Mouse (Mus musculus): ENCODE results near the gene Tamm41. TPM values are rescaled to one million over a fixed set of nuclear protein-coding genes. Genes with fewer than 3 reads are reported as not detected.
A peak's percentile ranks its signal among the peaks of the same experiment; 100 is the strongest.

The Tamm41 gene
- total and polyA plus RNA-seq, 2 experiments, result 4.8 to 8.0 TPM

GRCm38 (mm10) chr6:114965396-114965795 lies 72.3 kb downstream of the Tamm41 start:
- no peak overlapping the region for H3K9ac ChIP-seq (ENCODE audit: low read depth, low read length)
- no peak for TF ChIP-seq CTCF (IDR thresholded peaks at IDR 0.05; ENCODE audit: low read depth, low read length)
- TF ChIP-seq POLR2A (IDR thresholded peaks at IDR 0.05; ENCODE audit: extremely low read depth, insufficient read depth, low read length), result no peak
- peaks cover 48% of the 10 kb centered on the region; the same call in 1 of the 2 replicates for H3K79me2 ChIP-seq (ENCODE audit: control insufficient read depth, insufficient read depth, low read length)
- no peaks in the 10 kb centered on the region for H3K27me3 ChIP-seq (ENCODE audit: control insufficient read depth, insufficient read depth, low read length)
- H3K27ac ChIP-seq (replicated peaks; ENCODE audit: insufficient read depth, low read depth, low read length), result no peak overlapping the region
- no peak overlapping the region for H3K4me3 ChIP-seq (ENCODE audit: insufficient read depth, low read depth, low read length)
- peaks cover 10% of the 10 kb centered on the region for H3K4me1 ChIP-seq (ENCODE audit: control insufficient read depth, insufficient read depth, low read length)
- WGBS, result 36% methylated on average over 8 of the region's 8 CpGs
- peak; percentile 81 for DNase-seq (ENCODE audit: extremely low read depth, low read depth, low spot score)
- H3K36me3 ChIP-seq (ENCODE audit: control insufficient read depth, insufficient read depth, low read length), result no peaks in the 10 kb centered on the region

DNA sequence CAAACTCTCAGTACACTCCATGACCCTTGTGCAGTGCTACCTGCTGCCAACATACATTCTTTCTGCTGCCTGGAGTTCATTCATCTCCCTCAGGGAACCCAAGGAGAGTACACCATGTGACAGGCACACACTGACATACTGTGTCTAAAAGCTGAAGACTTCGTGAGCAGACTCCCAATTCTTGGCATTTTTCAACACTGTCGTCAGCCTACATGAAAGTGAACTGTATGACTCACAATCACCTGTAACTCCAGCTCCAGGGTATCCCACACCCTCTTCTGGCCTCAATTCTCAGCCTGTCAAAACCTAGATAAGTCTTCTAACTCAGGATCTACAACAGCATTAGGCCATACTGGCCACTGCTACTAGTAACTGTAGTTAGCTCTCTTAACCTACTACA lies 73.4 kb downstream of the Tamm41 start:
- Histone ChIP-seq H3K4me3 (ENCODE audit: insufficient read depth, low read depth, low read length) (no peak overlapping the region), H3K79me2 (ENCODE audit: control insufficient read depth, insufficient read depth, low read length) (peaks cover 59% of the 10 kb centered on the region; the same call in 1 of the 2 replicates), H3K27me3 (ENCODE audit: control insufficient read depth, insufficient read depth, low read length) (no peaks in the 10 kb centered on the region), H3K4me1 (ENCODE audit: control insufficient read depth, insufficient read depth, low read length) (peaks cover 10% of the 10 kb centered on the region), H3K9ac (ENCODE audit: low read depth, low read length) (no peak overlapping the region), H3K36me3 (ENCODE audit: control insufficient read depth, insufficient read depth, low read length) (no peaks in the 10 kb centered on the region), H3K27ac (replicated peaks; ENCODE audit: insufficient read depth, low read depth, low read length) (no peak overlapping the region)
- no peak for DNase-seq (ENCODE audit: extremely low read depth, low read depth, low spot score)
- TF ChIP-seq POLR2A (IDR thresholded peaks at IDR 0.05; ENCODE audit: extremely low read depth, insufficient read depth, low read length), result no peak
- TF ChIP-seq CTCF (IDR thresholded peaks at IDR 0.05; ENCODE audit: low read depth, low read length), result no peak
- 74% methylated on average over 2 of the region's 2 CpGs for WGBS

DNA sequence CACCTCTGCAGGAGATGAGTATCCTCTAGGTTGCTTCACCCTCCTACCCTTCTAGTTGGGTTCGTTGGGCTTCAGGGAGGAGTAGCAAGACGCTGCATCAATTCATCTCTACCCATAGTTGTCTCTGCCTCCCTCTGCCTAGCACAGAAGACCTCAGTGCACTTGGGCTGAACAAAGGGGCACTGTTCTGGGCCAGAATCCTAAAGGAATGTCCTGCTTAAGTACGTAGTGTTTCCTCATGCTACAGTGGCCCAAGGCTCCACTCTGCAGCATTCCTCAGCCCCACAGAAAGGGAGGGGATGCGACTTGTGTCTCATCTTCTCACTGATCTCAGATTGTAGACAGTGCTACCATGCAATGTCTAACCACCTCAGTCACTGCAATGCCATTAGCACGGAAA lies 74.0 kb downstream of the Tamm41 start:
- H3K27me3 ChIP-seq (ENCODE audit: control insufficient read depth, insufficient read depth, low read length), result no peaks in the 10 kb centered on the region
- TF ChIP-seq POLR2A (IDR thresholded peaks at IDR 0.05; ENCODE audit: extremely low read depth, insufficient read depth, low read length) (no peak), CTCF (IDR thresholded peaks at IDR 0.05; ENCODE audit: low read depth, low read length) (no peak)
- 88% methylated on average over 5 of the region's 5 CpGs for WGBS
- H3K79me2 ChIP-seq (ENCODE audit: control insufficient read depth, insufficient read depth, low read length), result peaks cover 60% of the 10 kb centered on the region; the same call in 1 of the 2 replicates
- no peak overlapping the region for H3K27ac ChIP-seq (replicated peaks; ENCODE audit: insufficient read depth, low read depth, low read length)
- DNase-seq (ENCODE audit: extremely low read depth, low read depth, low spot score), result no peak
- no peak overlapping the region for H3K9ac ChIP-seq (ENCODE audit: low read depth, low read length)
- no peaks in the 10 kb centered on the region for H3K36me3 ChIP-seq (ENCODE audit: control insufficient read depth, insufficient read depth, low read length)
- H3K4me1 ChIP-seq (ENCODE audit: control insufficient read depth, insufficient read depth, low read length), result peaks cover 10% of the 10 kb centered on the region
- no peak overlapping the region for H3K4me3 ChIP-seq (ENCODE audit: insufficient read depth, low read depth, low read length)

- TF ChIP-seq CTCF (IDR thresholded peaks at IDR 0.05; ENCODE audit: low read depth, low read length), result no peak
- TF ChIP-seq POLR2A (IDR thresholded peaks at IDR 0.05; ENCODE audit: extremely low read depth, insufficient read depth, low read length), result no peak
- DNase-seq (ENCODE audit: extremely low read depth, low read depth, low spot score), result no peak
- no peak overlapping the region for H3K4me3 ChIP-seq (ENCODE audit: insufficient read depth, low read depth, low read length)
- H3K36me3 ChIP-seq (ENCODE audit: control insufficient read depth, insufficient read depth, low read length), result no peaks in the 10 kb centered on the region
- no peaks in the 10 kb centered on the region for H3K27me3 ChIP-seq (ENCODE audit: control insufficient read depth, insufficient read depth, low read length)
- WGBS, result 89% methylated on average over 10 of the region's 10 CpGs
- peaks cover 57% of the 10 kb centered on the region; the same call in 1 of the 2 replicates for H3K79me2 ChIP-seq (ENCODE audit: control insufficient read depth, insufficient read depth, low read length)
- no peak overlapping the region for H3K9ac ChIP-seq (ENCODE audit: low read depth, low read length)
- peaks cover 9% of the 10 kb centered on the region; the same call in 1 of the 2 replicates for H3K4me1 ChIP-seq (ENCODE audit: control insufficient read depth, insufficient read depth, low read length)
- no peak overlapping the region for H3K27ac ChIP-seq (replicated peaks; ENCODE audit: insufficient read depth, low read depth, low read length)
Observed at GRCm38 (mm10) chr6:114961276-114962068, 76.2 kb downstream of the Tamm41 start.

DNA sequence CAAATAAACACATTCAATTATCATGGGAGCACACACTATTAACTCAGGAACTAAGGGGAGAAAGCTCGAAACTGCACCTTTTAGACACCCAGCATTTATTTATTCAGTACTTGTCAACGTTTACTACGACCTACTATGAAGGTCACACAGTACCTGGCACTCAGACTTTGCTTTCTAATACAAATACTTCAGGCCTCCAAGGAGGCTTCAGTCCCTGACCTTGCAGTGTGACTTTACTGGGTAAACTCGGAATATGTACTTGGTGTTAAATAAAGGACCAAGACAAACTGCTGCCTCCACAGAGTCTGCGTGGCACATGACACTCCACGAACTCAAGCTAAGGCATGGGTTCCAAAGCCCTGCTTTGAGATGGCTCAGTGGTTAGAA lies 78.7 kb downstream of the Tamm41 start:
- Histone ChIP-seq H3K27ac (replicated peaks; ENCODE audit: insufficient read depth, low read depth, low read length) (no peak overlapping the region), H3K79me2 (ENCODE audit: control insufficient read depth, insufficient read depth, low read length) (peaks cover 45% of the 10 kb centered on the region; the same call in 1 of the 2 replicates), H3K4me3 (ENCODE audit: insufficient read depth, low read depth, low read length) (no peak overlapping the region), H3K27me3 (ENCODE audit: control insufficient read depth, insufficient read depth, low read length) (no peaks in the 10 kb centered on the region), H3K4me1 (ENCODE audit: control insufficient read depth, insufficient read depth, low read length) (no peaks in the 10 kb centered on the region), H3K36me3 (ENCODE audit: control insufficient read depth, insufficient read depth, low read length) (no peaks in the 10 kb centered on the region), H3K9ac (ENCODE audit: low read depth, low read length) (no peak overlapping the region)
- TF ChIP-seq POLR2A (IDR thresholded peaks at IDR 0.05; ENCODE audit: extremely low read depth, insufficient read depth, low read length), result no peak
- no peak for TF ChIP-seq CTCF (IDR thresholded peaks at IDR 0.05; ENCODE audit: low read depth, low read length)
- 41% methylated on average over 6 of the region's 6 CpGs for WGBS
- no peak for DNase-seq (ENCODE audit: extremely low read depth, low read depth, low spot score)
